Mouse (Mus musculus): Measurements from ENCODE around the gene Kifc1.

GRCm38 (mm10) chr17:33902079-33902478 lies 11.6 kb upstream of the Kifc1 start:
- TF ChIP-seq CTCF (conservative IDR thresholded peaks at IDR 0.05; ENCODE audit: low read length) = no peak
- no peak for TF ChIP-seq NANOG (IDR thresholded peaks at IDR 0.05; ENCODE audit: borderline replicate concordance, low read length)
- no peak for TF ChIP-seq POU5F1 (IDR thresholded peaks at IDR 0.05; ENCODE audit: borderline replicate concordance, low read length)

Data from E14TG2a.4 (cell line).